Mouse (Mus musculus): ENCODE measurements at regions not wholly inside any gene's neighbourhood (a gene's known extent, or its start where the extent isn't known, plus 50 kb on each side); places are given as distances from the start of the nearest gene placed in this dataset.

- DNase-seq (ENCODE audit: low read depth) = no peak
Measured at GRCm38 (mm10) chr15:72321528-72321927, 1512.8 kb upstream of the Gm6569 start.

- no peak for DNase-seq (ENCODE audit: low read depth)
Measured at GRCm38 (mm10) chr15:72322127-72322526, 1512.2 kb upstream of the Gm6569 start.

DNA sequence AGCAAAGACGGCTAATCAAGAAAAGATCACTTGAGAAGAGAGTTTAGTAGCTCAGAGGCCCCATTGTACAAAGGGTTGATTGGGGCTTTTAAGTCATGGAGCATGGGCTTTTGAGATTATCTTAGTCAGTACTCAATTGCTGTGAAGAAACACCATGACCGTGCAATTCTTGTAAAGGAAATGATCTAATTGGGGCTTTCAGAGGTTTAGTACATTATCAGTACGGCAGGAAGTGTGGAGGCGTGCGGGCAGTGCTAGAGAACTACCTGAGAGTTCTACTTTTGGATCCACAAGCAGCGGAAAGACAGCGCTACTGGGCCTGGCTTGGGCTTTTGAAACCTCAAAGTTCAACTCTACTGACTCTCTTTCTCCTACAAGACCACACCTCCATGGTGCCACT, 1511.2 kb upstream of the Gm6569 start:
- no peak for DNase-seq (ENCODE audit: low read depth)

GRCm38 (mm10) chr15:72331262-72331661, 1503.1 kb upstream of the Gm6569 start:
- DNase-seq (ENCODE audit: low read depth) = no peak

GRCm38 (mm10) chr15:72334497-72334896, 1499.9 kb upstream of the Gm6569 start:
- DNase-seq (ENCODE audit: low read depth) = no peak

GRCm38 (mm10) chr15:72339629-72340028, 1494.7 kb upstream of the Gm6569 start:
- DNase-seq (ENCODE audit: low read depth) = no peak

DNA sequence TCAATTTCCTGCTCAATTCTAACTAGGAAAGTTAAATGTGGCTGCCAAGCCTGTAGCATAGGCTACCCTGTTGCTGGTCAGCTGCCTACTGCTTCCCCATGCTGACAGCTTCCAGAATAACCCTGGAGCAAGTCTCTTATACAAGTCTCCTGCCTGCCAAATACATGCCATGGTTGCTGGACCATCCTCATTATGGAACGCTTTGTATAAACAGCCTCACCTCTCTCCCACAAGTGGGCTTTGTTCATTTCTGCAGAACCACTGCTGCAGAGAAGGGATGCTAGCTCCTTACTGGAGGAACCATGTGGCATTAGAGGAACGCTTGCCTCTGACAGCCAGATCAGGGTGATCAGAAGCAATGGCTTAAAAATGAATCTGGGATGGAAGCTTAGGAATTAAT, 1492.4 kb upstream of the Gm6569 start:
- no peak for DNase-seq (ENCODE audit: low read depth)

DNA sequence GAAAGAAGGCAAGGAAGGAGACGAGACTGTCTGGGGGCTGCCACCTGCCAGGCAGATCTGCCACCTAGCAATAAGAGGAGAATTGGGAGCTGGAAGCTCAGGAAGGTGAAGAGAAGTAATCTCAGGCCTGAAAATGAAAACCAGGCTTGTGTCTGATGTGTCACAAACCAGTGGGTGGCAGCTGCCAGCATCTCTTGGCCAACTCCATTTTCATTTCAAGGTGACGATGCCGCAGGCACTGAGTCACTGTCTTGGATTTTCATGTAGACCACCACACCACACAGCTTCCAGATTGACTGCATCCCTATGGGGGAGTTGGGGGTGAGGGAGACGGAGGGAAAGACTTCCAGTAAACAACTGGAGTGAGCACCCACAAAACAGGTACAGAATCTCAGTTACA, 1491.9 kb upstream of the Gm6569 start:
- DNase-seq (ENCODE audit: low read depth) = no peak

- DNase-seq (ENCODE audit: low read depth) = no peak
Measured at GRCm38 (mm10) chr15:72343794-72344193, 1490.6 kb upstream of the Gm6569 start.

GRCm38 (mm10) chr15:72353371-72353770, 1481.0 kb upstream of the Gm6569 start:
- no peak for DNase-seq (ENCODE audit: low read depth)

- DNase-seq (ENCODE audit: low read depth) = no peak
Measured at GRCm38 (mm10) chr15:72355626-72356025, 1478.7 kb upstream of the Gm6569 start.

GRCm38 (mm10) chr15:72359636-72360035, 1474.7 kb upstream of the Gm6569 start:
- DNase-seq (ENCODE audit: low read depth) = no peak

DNA sequence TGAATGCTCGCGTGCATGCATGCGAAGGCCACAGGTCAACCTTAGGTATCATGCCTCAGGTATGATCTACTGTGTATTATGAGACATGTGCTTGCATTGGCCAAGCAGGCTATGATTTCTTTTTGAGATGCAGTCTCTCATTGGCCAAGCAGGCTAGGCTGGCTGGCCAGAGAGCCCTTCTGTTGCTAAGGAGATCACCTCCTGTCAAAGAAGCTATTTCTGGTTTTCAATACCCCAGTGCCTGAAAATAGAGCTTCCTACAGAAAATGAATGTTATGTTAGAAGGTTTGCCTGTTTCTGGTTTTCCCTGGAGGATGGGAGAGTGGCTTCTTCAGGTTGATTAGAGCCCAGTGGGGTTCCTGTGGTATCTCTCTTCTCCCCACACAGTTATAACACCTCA, 1474.3 kb upstream of the Gm6569 start:
- DNase-seq (ENCODE audit: low read depth) = no peak

DNA sequence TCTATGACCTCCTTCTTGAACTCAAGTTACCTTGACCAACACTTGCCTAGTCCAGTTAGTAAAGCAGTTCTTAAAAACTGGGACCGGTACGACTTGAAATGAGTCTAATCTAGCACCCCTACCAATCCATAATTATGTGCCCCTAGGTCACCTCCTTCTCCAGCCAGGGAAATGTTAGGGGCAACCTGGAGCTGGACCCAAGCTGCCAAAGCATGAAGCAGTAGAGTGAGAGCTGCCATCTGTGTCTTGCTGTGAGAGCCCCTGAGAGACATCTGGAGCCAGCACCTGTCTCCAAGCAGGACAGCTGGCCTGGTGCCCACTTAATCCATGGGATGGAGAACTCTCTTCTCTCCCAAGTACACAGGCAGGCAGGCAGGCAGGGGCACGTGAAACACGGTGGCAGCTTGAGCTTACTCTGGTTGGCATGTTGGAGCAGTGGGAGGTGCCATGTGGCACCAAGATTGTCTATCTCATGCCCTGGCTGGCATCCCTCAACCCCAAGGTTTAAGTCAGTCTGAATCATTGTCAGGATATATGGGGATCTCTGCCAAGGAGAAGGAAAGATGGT, 1473.8 kb upstream of the Gm6569 start:
- no peak for DNase-seq (ENCODE audit: low read depth)

DNA sequence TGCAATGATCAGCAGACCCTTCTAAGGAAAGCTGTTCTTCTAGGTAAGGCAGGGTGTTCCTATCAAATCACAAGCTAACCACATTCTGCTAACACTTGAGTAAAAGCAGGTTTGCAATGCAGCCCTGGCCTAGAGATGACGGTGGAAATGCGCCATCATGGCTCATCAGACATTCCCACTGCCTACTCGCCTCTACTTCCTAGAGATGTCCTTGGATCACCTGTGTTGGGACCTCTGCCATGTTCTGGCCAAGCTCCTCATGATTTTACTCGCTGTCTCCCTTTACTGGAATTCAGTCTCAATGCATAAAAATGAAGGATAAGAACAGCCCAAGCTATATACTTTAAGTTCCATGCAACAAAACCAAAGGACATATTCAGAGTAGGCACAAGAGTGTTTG, 1461.3 kb upstream of the Gm6569 start:
- no peak for DNase-seq (ENCODE audit: low read depth)

DNA sequence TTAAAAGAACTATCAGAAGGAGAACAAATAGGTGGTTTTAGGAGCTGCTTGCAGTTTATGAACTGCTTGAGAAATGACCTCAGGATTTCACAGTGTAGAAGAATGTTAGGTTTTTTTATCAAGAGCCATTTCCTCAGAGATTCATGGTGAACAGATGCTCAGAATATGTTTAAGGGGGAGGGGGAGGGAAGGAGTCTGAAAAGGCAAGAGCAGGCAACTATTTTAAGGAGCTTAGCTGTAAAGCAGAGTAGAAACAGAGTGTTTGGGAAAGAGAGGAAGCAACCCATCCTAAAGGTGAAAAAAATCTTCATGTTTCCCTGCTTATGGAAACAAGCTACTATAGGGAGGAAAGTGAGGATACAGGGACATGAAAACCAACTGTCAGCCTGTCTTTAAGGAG, 1457.2 kb upstream of the Gm6569 start:
- no peak for DNase-seq (ENCODE audit: low read depth)

- DNase-seq (ENCODE audit: low read depth) = no peak
Measured at GRCm38 (mm10) chr15:72379291-72379690, 1455.1 kb upstream of the Gm6569 start.

GRCm38 (mm10) chr15:72381164-72381563, 1453.2 kb upstream of the Gm6569 start:
- no peak for DNase-seq (ENCODE audit: low read depth)

DNA sequence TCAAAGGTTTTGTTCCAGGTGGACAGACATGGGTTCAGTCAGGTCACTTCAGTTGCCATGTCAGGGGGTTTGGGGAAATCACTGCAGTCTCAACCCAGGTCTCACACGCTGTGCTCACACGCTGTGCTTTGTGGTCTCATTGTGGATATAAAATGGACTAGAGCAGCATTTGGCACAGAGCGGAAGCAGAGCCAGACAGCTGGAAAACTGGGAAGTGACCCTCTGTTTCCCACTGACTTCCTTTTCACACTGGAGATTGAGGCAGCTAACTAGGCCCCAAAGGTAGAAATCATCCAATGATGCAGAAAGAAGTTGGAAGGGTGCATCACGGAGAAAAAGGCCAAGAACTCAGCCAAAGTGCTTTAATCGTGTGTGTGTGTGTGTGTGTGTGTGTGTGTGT, 1452.6 kb upstream of the Gm6569 start:
- DNase-seq (ENCODE audit: low read depth) = no peak

DNA sequence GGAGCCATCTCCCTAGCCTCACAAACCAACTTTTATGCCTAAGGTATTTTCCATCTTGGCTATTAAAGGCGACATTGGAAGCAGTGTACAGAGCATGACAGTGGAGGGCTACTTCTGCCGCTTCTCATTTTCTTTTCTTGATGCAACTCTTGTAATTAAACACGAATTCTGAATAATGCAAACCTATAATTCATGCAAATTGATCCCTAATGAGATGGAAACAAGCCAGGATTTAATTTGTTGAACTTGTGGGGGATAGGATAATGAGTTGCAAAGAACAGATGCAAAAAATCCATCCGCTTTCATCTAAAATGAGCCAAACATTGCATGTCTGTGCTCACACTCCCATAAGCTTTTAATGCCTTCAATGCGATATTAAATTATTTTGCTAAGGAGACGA, 1451.8 kb upstream of the Gm6569 start:
- no peak for DNase-seq (ENCODE audit: low read depth)

GRCm38 (mm10) chr15:72383062-72383461, 1451.3 kb upstream of the Gm6569 start:
- no peak for DNase-seq (ENCODE audit: low read depth)

GRCm38 (mm10) chr15:72383470-72383869, 1450.9 kb upstream of the Gm6569 start:
- DNase-seq (ENCODE audit: low read depth) = no peak

- no peak for DNase-seq (ENCODE audit: low read depth)
Measured at GRCm38 (mm10) chr15:72393226-72393625, 1441.1 kb upstream of the Gm6569 start.

- DNase-seq (ENCODE audit: low read depth) = no peak
Measured at GRCm38 (mm10) chr15:72411956-72412355, 1422.4 kb upstream of the Gm6569 start.

Measured in fibroblast of lung, adult 2 months (primary cell).